Mouse (Mus musculus): ENCODE results near the gene Gm9736. TPM values are rescaled to one million over a fixed set of nuclear protein-coding genes. Genes with fewer than 3 reads are reported as not detected.
"Not testable (repeated sequence)": the region's sequence is repeated elsewhere in the genome, so short reads cannot be mapped to it uniquely, and the experiment has no call there.

Gm9736 gene
- polyA plus RNA-seq, 1 experiment from 2014 or later: not detected

GRCm38 (mm10) chr10:77776844-77777243 is 25.7 kb upstream of the Gm9736 start, which contains the start of gene Gm7138:
TSS of gene Gm7138 (minus strand) at chr10:77776944.
- H3K4me1 ChIP-seq (ENCODE audit: control insufficient read depth, insufficient read depth, low read length); H3K36me3 ChIP-seq (ENCODE audit: control insufficient read depth, insufficient read depth, low read length); H3K27ac ChIP-seq (ENCODE audit: low read depth, low read length); H3K4me3 ChIP-seq (ENCODE audit: low read depth, low read length); H3K9me3 ChIP-seq (ENCODE audit: control insufficient read depth, low read length); ATAC-seq (ENCODE audit: low read depth); H3K4me2 ChIP-seq (ENCODE audit: low read depth, low read length); H3K27me3 ChIP-seq (ENCODE audit: control insufficient read depth, insufficient read depth, low read length); H3K9ac ChIP-seq (replicated peaks; ENCODE audit: low read depth, low read length): not testable (repeated sequence)
- 40% methylated on average over 1 of the region's 1 CpGs for WGBS

DNA sequence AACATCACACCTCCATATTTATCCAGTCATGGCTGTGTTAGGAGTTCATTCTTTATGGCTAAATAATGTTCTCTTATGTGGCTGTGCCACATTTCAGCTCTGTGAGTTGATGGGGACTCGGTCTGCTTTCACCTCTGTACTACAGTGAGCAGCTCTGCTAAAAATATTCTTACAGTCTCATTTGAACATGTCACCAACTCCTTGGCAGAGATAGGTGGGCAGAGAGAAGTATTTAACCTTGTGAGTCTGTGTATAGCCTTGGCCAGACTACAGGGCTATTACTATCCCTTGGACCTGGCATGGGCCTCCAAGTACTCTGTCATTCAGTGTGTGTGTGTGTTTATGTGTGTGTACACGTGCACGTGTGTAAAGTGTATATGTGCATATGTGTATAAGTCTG is 21.0 kb upstream of the Gm9736 start:
- H3K27me3 ChIP-seq (ENCODE audit: control insufficient read depth, insufficient read depth, low read length); H3K4me3 ChIP-seq (ENCODE audit: low read depth, low read length); H3K9me3 ChIP-seq (ENCODE audit: control insufficient read depth, low read length); H3K36me3 ChIP-seq (ENCODE audit: control insufficient read depth, insufficient read depth, low read length); H3K27ac ChIP-seq (ENCODE audit: low read depth, low read length); H3K4me2 ChIP-seq (ENCODE audit: low read depth, low read length); H3K9ac ChIP-seq (replicated peaks; ENCODE audit: low read depth, low read length); ATAC-seq (ENCODE audit: low read depth); H3K4me1 ChIP-seq (ENCODE audit: control insufficient read depth, insufficient read depth, low read length): not testable (repeated sequence)
- WGBS: 75% methylated on average over 1 of the region's 3 CpGs

GRCm38 (mm10) chr10:77771225-77771624 is 20.1 kb upstream of the Gm9736 start, which contains the start of gene Gm3238:
TSS of gene Gm3238 (minus strand) at chr10:77771325.
- H3K36me3 ChIP-seq (ENCODE audit: control insufficient read depth, insufficient read depth, low read length); H3K4me3 ChIP-seq (ENCODE audit: low read depth, low read length); H3K4me1 ChIP-seq (ENCODE audit: control insufficient read depth, insufficient read depth, low read length); H3K27ac ChIP-seq (ENCODE audit: low read depth, low read length); H3K9ac ChIP-seq (replicated peaks; ENCODE audit: low read depth, low read length); ATAC-seq (ENCODE audit: low read depth); H3K4me2 ChIP-seq (ENCODE audit: low read depth, low read length); H3K9me3 ChIP-seq (ENCODE audit: control insufficient read depth, low read length); H3K27me3 ChIP-seq (ENCODE audit: control insufficient read depth, insufficient read depth, low read length): not testable (repeated sequence)
- WGBS: 60% methylated on average over 1 of the region's 1 CpGs

DNA sequence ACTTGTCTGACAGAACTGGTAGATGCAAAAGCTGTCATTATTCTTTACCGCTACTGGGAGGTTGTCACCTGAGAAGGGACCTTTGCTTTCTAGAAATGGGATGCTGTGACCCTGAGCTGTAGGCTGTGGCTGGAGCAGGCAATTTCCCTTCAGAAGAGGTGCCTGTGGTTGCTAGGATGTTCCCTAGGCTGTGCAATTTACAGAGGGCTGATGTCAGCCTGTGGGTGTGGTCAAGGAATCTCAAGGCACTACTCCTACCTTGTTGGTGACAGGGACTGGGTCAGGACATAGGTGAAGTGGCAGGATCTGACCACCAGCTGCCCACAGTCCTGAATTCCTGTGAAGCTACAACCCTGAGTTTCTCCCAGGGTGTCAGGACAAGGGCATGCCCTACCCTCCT is 18.6 kb upstream of the Gm9736 start:
- H3K9me3 ChIP-seq (ENCODE audit: control insufficient read depth, low read length): no peaks in the 10 kb centered on the region
- no peaks in the 10 kb centered on the region for H3K36me3 ChIP-seq (ENCODE audit: control insufficient read depth, insufficient read depth, low read length)
- no peak overlapping the region for H3K27ac ChIP-seq (ENCODE audit: low read depth, low read length)
- no peak overlapping the region for H3K4me3 ChIP-seq (ENCODE audit: low read depth, low read length)
- no peak overlapping the region for H3K9ac ChIP-seq (replicated peaks; ENCODE audit: low read depth, low read length)
- H3K4me1 ChIP-seq (ENCODE audit: control insufficient read depth, insufficient read depth, low read length): no peaks in the 10 kb centered on the region
- no peak for ATAC-seq (ENCODE audit: low read depth)
- no peak overlapping the region for H3K4me2 ChIP-seq (ENCODE audit: low read depth, low read length)
- H3K27me3 ChIP-seq (ENCODE audit: control insufficient read depth, insufficient read depth, low read length): no peaks in the 10 kb centered on the region
- 85% methylated on average over 1 of the region's 1 CpGs for WGBS

- WGBS: no CpG with 5 or more reads among the region's 1 CpGs
- H3K36me3 ChIP-seq (ENCODE audit: control insufficient read depth, insufficient read depth, low read length); H3K27me3 ChIP-seq (ENCODE audit: control insufficient read depth, insufficient read depth, low read length); H3K4me2 ChIP-seq (ENCODE audit: low read depth, low read length); H3K9me3 ChIP-seq (ENCODE audit: control insufficient read depth, low read length); H3K9ac ChIP-seq (replicated peaks; ENCODE audit: low read depth, low read length); ATAC-seq (ENCODE audit: low read depth); H3K4me3 ChIP-seq (ENCODE audit: low read depth, low read length); H3K4me1 ChIP-seq (ENCODE audit: control insufficient read depth, insufficient read depth, low read length); H3K27ac ChIP-seq (ENCODE audit: low read depth, low read length): not testable (repeated sequence)
These were observed 8.4 kb upstream of the Gm9736 start, which contains the start of gene Gm3233 for GRCm38 (mm10) chr10:77759582-77759981. TSS of gene Gm3233 (minus strand) at chr10:77759682.

DNA sequence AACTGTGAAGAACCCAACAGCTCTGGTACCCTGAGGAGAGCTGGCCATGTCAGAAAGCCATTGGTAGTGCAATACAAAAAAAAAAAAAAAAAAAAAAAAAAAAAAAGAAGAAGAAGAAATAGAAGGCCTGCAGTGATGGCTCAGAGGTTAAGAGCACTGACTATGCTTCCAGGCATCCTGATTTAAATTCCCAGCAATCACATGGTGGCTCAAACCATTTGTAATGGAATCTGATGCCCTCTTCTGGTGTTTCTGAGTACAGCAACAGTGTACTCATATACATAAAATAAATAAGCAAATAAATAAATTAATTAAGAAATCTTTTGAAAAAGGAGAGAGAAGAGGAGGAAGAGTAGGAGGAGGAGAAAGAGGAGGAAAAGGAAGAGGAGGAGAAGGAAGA is 2.3 kb upstream of the Gm9736 start:
- Histone ChIP-seq H3K9me3 (ENCODE audit: control insufficient read depth, low read length) (no peaks in the 10 kb centered on the region), H3K9ac (replicated peaks; ENCODE audit: low read depth, low read length) (no peak overlapping the region), H3K27ac (ENCODE audit: low read depth, low read length) (no peak overlapping the region), H3K4me1 (ENCODE audit: control insufficient read depth, insufficient read depth, low read length) (no peaks in the 10 kb centered on the region), H3K27me3 (ENCODE audit: control insufficient read depth, insufficient read depth, low read length) (no peaks in the 10 kb centered on the region), H3K4me3 (ENCODE audit: low read depth, low read length) (no peak overlapping the region), H3K4me2 (ENCODE audit: low read depth, low read length) (no peak overlapping the region), H3K36me3 (ENCODE audit: control insufficient read depth, insufficient read depth, low read length) (no peaks in the 10 kb centered on the region)
- ATAC-seq (ENCODE audit: low read depth): no peak

GRCm38 (mm10) chr10:77752312-77752711 is 1.2 kb upstream of the Gm9736 start:
- not testable (repeated sequence) for H3K9ac ChIP-seq (replicated peaks; ENCODE audit: low read depth, low read length); H3K4me3 ChIP-seq (ENCODE audit: low read depth, low read length); H3K4me2 ChIP-seq (ENCODE audit: low read depth, low read length); H3K9me3 ChIP-seq (ENCODE audit: control insufficient read depth, low read length); H3K27ac ChIP-seq (ENCODE audit: low read depth, low read length); H3K27me3 ChIP-seq (ENCODE audit: control insufficient read depth, insufficient read depth, low read length); H3K36me3 ChIP-seq (ENCODE audit: control insufficient read depth, insufficient read depth, low read length); ATAC-seq (ENCODE audit: low read depth); H3K4me1 ChIP-seq (ENCODE audit: control insufficient read depth, insufficient read depth, low read length)
- 65% methylated on average over 3 of the region's 3 CpGs for WGBS

DNA sequence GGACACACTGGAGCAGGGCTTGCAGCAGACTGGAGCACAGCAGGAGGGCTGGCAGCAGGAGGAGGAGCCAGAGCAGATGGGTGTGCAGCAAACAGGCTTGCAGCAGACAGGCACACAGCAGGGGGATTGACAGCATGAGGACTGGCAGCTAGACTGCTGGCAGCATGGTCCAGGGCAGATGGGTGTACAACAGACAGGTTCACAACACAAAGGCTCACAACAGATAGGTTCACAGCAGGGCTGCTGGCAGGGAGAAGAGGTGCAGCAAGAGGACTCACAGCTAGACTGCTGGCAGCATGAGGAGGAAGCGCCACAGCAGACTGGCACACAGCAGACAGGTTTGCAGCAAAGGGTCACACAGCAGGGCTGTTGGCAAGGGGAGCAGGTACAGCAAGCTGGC is 468 bp downstream of the Gm9736 start:
- not testable (repeated sequence) for H3K4me3 ChIP-seq (ENCODE audit: low read depth, low read length); H3K9me3 ChIP-seq (ENCODE audit: control insufficient read depth, low read length); H3K4me1 ChIP-seq (ENCODE audit: control insufficient read depth, insufficient read depth, low read length); H3K4me2 ChIP-seq (ENCODE audit: low read depth, low read length); H3K9ac ChIP-seq (replicated peaks; ENCODE audit: low read depth, low read length); H3K27me3 ChIP-seq (ENCODE audit: control insufficient read depth, insufficient read depth, low read length); H3K36me3 ChIP-seq (ENCODE audit: control insufficient read depth, insufficient read depth, low read length); H3K27ac ChIP-seq (ENCODE audit: low read depth, low read length); ATAC-seq (ENCODE audit: low read depth)
- WGBS: 73% methylated on average over 1 of the region's 1 CpGs

DNA sequence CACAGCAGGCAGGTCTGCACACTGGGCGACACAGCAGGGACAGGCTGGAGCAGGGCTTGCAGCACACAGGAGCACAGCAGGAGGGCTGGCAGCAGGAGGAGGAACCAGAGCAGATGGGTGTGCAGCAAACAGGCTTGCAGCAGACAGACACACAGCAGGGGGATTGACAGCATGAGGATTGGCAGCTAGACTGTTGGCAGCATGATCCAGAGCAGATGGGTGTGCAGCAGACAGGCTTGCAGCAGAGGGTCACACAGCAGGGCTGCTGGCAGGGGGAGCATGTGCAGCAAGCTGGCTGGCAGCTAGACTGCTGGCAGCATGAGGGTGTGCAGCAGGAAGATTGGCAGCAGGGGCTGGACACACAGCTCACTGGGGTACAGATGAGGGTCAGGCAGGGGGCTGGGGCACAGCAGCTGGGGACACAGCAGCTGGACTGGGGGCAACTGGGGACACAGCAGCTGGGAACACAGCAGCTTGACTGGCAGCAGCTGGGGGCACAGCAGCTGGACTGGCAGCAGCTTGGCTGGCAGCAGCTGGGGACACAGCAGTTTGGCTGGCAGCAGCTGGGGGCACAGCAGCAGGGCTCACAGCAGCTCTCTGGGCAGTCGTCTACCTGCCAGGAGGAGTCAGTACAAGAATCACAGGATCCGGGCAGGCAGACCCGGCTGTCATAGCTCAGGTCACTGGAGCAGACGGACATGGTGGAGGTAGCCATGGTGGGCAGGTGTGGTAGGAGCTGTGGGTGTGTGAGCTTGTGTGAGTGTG is 9.0 kb downstream of the Gm9736 start, which contains the start of gene Gm18596:
Gene Gm18596 (minus strand): TSS at position 715 of the 765 bp plus-strand sequence.
- not testable (repeated sequence) for H3K4me3 ChIP-seq (ENCODE audit: low read depth, low read length); H3K4me2 ChIP-seq (ENCODE audit: low read depth, low read length); H3K27ac ChIP-seq (ENCODE audit: low read depth, low read length); H3K9ac ChIP-seq (replicated peaks; ENCODE audit: low read depth, low read length); H3K4me1 ChIP-seq (ENCODE audit: control insufficient read depth, insufficient read depth, low read length); ATAC-seq (ENCODE audit: low read depth); H3K36me3 ChIP-seq (ENCODE audit: control insufficient read depth, insufficient read depth, low read length); H3K27me3 ChIP-seq (ENCODE audit: control insufficient read depth, insufficient read depth, low read length); H3K9me3 ChIP-seq (ENCODE audit: control insufficient read depth, low read length)
- 68% methylated on average over 4 of the region's 5 CpGs for WGBS
